Mouse (Mus musculus) C2C12 (cell line): ENCODE measurements around the gene Cmtm4.

ENCODE experiments used
- CTCF ChIP-seq: IDR thresholded peaks from one replicate; pipeline ENCODE4 v1.5.1; 2011; ENCODE audit not compliant: control insufficient read depth, insufficient read depth, insufficient read length
- MYOG ChIP-seq: IDR thresholded peaks from one replicate; pipeline ENCODE4 v1.6.1; 2011; ENCODE audit not compliant: control insufficient read depth, insufficient read length; ENCODE audit errors: extremely low read depth

DNA sequence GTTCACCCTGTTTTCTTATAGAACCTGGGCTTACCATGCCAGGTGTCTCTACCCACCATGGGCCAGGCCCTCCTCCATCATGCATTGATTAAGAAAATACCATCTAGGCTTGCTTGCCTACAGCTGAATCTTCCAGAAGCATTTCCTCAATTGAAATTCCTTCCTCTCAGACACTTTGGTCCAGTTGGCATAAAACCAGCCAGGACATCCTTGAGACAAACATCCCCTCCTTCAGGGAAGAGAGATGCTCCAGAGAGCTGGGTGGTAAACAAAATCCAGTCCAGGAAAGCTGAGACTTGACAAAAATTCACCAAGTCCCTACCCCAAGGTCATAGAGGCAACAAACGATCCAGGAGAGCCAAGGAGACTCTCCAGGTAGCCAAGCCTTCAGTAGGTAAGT is 61.4 kb downstream of the Cmtm4 start:
- TF ChIP-seq CTCF (no peak), MYOG (no peak)
